Mouse (Mus musculus) testis, adult 10 weeks (tissue): Measurements from ENCODE around the gene Prl8a1. TPM values are rescaled to one million over a fixed set of nuclear protein-coding genes. Genes with fewer than 3 reads are reported as not detected.

Source experiments
- polyA plus RNA-seq: library from polyadenylated mRNA; stranded (reverse); fragments of 350-450 nt; fragmentation: Illumina TruSeq; extraction: RNeasy Lipid Tissue Mini Kit (QIAGEN cat#74804); gene quantifications from one replicate; pipeline ENCODE4 v1.2.3, GENCODE M21; 2014; ENCODE audit warnings: low read depth, low replicate concordance

Gene Prl8a1
- polyA plus RNA-seq = not detected

DNA sequence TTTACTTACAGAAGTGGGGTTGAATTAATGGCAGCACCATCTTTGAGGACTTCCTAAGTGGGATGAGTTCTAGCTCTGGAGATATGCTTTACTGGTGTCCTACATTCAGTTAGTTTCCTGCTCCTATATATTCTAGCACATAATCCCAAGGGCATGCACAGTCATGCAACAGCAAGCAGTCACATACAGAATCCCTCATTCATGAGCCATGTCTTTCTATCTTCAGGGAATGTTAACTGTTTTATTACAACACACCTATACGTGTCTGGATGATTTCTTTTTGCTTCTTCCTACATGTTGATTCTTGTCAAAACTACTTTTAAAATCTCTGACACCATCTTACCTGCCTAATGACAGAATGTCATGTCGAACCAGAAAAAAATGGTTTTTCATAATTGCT is at the start of gene Prl8a1:
Gene Prl8a1, minus strand, starts transcription at position 101 of the 400 bp plus-strand sequence.

GRCm38 (mm10) chr13:27610482-27610881 is 28.5 kb upstream of the Prl8a1 start, which contains the start of gene Prl7b1:
Prl7b1 (minus strand) TSS chr13:27610582.

GRCm38 (mm10) chr13:27564506-27564905 is 17.5 kb downstream of the Prl8a1 start, which contains the start of gene Prl8a9:
Prl8a9 (minus strand) TSS chr13:27564606.

Other genes starting within 250 kb of the Prl8a1 start
- gene Prl8a2, start 236.5 kb downstream of the Prl8a1 start, polyA plus RNA-seq = not detected
- gene Prl2b1, start 191.3 kb downstream of the Prl8a1 start, polyA plus RNA-seq = not detected
- not detected for gene Prl8a6, start 143.5 kb downstream of the Prl8a1 start, polyA plus RNA-seq
- not detected for gene Prl8a8, start 69.0 kb downstream of the Prl8a1 start, polyA plus RNA-seq
- not detected for gene Prl8a9, start 17.6 kb downstream of the Prl8a1 start, polyA plus RNA-seq
- gene Prl7b1, start 28.4 kb upstream of the Prl8a1 start, polyA plus RNA-seq = not detected
- not detected for gene Prl7a1, start 60.3 kb upstream of the Prl8a1 start, polyA plus RNA-seq
- not detected for gene Prl7a2, start 85.9 kb upstream of the Prl8a1 start, polyA plus RNA-seq
- gene Prl7d1, start 134.6 kb upstream of the Prl8a1 start, polyA plus RNA-seq = not detected
- 0.21 TPM for gene Prl7c1, start 198.6 kb upstream of the Prl8a1 start, polyA plus RNA-seq
- gene Prl2a1, start 219.5 kb upstream of the Prl8a1 start, polyA plus RNA-seq = not detected